Mouse (Mus musculus) cerebellum, adult 8-10 months (tissue): ENCODE results near the gene Commd4.
"Not testable (repeated sequence)": the region's sequence is repeated elsewhere in the genome, so short reads cannot be mapped to it uniquely, and the experiment has no call there.

Experiments
- DNase-seq: peaks from one replicate; pipeline ENCODE4 v3.0.0; 2022

Gene Commd4

GRCm38 (mm10) chr9:57158013-57158470, at the start of gene Commd4:
TSS of gene Commd4 (minus strand) at chr9:57158331.
- peak; percentile 92 for DNase-seq

DNA sequence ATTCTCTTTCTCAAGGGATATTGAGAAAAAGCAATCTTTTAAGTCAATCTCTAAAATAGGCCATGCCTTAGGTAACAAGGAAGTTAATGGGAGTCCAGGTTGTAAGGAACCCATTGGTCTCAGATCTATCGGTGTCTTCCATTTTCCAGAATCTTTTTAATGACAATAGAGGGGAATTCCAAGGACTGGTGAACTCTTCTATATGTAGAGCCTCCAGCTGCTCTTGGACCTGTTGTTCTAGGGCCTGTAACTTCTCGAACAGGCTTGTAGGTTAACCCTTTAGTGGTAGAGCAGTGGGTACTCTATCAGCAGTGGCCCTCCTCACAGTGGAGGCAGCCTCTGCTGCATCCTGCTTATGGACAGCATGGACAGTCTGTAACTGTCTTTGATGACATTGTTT, 48.8 kb upstream of the Commd4 start:
- DNase-seq, result no peak

GRCm38 (mm10) chr9:57203571-57203970, 45.4 kb upstream of the Commd4 start:
- not testable (repeated sequence) for DNase-seq

DNA sequence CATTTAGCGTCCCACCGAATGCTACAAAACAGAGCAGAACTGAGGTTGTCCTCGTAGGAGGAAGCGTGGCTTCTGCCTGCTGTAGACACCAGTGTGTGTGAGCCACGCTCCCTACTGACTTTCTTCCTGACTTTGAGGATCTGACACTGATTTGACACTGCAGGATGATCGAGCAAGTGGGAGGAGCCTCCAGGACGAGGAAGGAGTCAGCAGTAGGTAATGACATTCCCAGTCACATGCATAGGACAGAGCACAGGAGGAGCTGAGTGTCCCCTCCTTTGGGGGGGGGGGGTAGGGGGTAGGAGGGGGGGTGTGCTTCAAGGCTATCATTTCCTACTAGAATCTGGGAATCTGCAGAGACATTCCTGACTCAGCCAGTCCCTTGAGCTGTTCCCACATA, 44.9 kb upstream of the Commd4 start:
- DNase-seq, result no peak

- no peak for DNase-seq
These were observed 39.3 kb upstream of the Commd4 start for GRCm38 (mm10) chr9:57197414-57197813.

- no peak for DNase-seq
These were observed 38.6 kb upstream of the Commd4 start for GRCm38 (mm10) chr9:57196708-57197107.

DNA sequence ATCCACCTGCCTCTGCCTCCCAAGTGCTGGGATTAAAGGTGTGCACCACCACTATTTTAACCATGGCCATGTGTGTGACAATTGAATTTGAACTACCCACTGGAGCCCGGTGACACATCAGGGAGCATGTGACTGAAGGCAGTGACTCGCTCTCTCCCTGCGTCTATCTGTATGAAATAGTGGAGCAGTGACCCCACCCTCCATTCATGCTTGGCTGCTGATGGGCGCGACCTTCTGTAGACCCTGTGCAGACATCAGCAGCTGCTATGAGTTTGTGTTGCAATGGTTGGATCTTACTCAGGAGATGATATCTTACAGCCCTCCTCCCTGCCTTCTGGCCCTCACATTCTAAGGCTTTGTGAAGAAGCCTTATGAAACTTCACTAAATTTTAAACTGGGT, 10.3 kb upstream of the Commd4 start:
- DNase-seq, result no peak

GRCm38 (mm10) chr9:57166173-57166572, 8.0 kb upstream of the Commd4 start:
- DNase-seq, result no peak

DNA sequence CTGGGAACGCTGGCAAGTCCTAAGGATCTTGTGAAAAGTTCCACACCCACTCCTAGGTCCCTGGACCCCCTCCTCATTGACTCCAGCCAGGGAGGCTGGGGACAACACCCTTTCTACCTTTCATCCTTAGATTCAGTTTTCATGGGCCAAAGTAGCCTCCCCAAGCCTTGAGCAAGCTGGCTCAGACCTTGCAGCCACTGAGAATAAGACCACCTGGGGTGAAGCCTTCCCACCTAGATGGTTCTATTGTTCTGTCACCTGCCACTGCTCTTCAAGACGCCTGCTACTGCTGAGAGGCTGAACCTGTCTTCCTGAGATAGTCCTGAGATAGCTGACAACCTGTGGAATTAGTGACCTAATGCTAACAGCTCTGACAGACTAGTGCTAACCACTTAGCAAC, 5.0 kb upstream of the Commd4 start:
- no peak for DNase-seq

DNA sequence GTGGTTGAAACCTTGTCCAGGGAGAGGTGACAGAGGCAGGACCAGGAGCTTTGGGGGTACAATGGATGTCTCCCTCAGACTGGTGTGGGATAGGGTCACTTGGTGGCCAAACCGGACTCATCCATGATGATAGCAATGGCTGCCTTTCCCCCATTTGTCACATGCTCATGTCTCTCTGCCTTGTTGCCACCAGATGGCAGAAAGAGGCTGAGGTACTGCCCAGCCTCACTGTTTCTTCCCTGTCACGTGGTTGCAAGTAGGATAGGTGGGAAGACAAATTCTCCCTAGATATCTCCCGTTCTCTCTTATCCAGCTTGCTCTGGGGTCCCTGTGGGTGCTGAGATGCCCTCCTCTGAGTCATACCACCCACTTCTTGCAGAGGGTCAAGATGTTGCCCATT, 4.4 kb upstream of the Commd4 start:
- no peak for DNase-seq

DNA sequence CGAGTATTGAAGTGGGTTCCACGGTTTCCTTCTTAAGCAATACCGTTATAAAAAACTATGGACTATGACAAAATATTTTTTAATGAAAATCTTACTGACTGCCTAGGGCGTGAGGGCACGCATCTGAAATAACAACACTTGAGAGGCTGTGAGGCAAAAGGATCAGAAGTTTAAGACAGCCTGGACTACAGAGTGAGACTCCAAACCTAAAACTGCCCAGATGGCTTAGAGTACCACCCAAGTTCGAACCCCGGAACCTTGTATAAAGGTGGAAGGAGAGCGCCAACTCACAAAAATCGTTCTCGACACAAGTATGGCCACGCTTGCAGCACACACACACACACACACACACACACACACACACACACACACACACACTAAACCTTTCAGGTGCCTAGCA, 375 bp upstream of the Commd4 start:
- DNase-seq, result no peak

DNA sequence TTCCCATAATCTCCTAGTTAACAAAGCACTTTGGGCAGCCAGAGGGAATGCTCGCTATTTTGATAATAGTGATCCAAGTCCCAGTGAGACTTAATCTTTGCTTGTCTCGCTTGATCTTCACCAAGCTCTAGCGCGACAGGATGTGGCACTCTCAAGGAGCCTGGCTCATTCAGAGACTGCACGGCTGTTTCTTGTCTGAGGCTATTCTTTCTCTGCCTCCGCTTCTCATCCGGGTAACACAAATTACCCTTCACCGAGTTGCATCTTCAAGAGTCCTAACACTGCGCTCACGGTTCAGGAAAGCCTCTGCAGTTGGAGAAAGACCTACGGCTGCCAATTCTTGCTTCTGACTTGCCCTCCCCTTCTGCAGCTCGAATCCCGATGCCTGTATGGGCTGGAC, 632 bp downstream of the Commd4 start:
- DNase-seq, result no peak

GRCm38 (mm10) chr9:57156823-57157222, 1.3 kb downstream of the Commd4 start:
- peak; percentile 2 for DNase-seq

GRCm38 (mm10) chr9:57156383-57156782, 1.7 kb downstream of the Commd4 start:
- peak; percentile 6 for DNase-seq

GRCm38 (mm10) chr9:57152331-57152730, 5.8 kb downstream of the Commd4 start:
- no peak for DNase-seq

DNA sequence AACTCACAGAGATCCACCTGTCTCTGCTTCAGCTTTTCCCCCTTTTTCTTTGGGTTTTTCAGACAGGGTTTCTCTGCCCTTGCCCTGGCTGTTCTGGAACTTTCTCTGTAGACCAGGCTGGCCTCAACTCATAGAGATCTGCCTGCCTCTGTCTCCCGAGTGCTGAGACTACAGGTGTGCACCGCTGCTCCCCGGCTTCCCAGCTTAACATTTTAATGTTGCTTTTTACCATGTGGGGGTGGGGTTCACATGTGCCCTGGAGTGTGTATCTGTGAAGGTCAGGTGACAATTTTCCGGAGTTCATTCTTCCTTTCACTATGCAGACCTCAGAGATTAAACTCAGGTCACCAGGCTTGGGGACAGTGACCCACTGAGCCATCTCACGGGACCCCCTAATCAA, 7.9 kb downstream of the Commd4 start:
- no peak for DNase-seq

DNA sequence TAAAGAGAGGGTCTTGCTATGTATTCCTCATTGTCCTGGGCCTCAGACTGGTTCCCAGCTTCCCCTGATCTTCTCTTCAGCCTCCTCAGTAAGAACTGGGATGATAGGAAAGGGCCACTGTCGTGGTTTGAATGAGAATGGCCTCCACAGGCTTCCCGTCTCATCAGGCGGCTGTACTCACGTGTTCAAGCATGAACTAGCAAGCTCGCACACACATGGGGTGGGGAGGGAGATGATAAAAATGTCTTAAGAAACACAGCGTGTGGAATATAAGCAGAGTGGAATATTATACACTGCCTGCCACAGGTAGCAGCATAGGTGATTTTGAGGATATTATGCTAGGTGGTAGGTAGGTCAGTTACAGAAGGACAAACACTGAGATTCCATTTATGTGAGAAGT, 9.1 kb downstream of the Commd4 start:
- peak; percentile 10 for DNase-seq

- peak; percentile 86 for DNase-seq
These were observed 9.8 kb downstream of the Commd4 start, which contains the start of gene Neil1 for GRCm38 (mm10) chr9:57148144-57148878. TSS of gene Neil1 (minus strand) at chr9:57148305.

GRCm38 (mm10) chr9:57147205-57148143, 10.7 kb downstream of the Commd4 start:
- DNase-seq, result no peak

- DNase-seq, result no peak
These were observed 11.6 kb downstream of the Commd4 start for GRCm38 (mm10) chr9:57146451-57147066.

GRCm38 (mm10) chr9:57144830-57145229, 13.3 kb downstream of the Commd4 start:
- DNase-seq, result no peak

GRCm38 (mm10) chr9:57143212-57143611, 14.9 kb downstream of the Commd4 start:
- no peak for DNase-seq
